In genomic region chr17:25834595-25835222, GRCm38 (mm10) we compare ENCODE assay signal across 8 mouse cellular contexts. TPM values are rescaled to one million over a fixed set of nuclear protein-coding genes. Genes with fewer than 3 reads are reported as not detected.
A peak's percentile ranks its signal among the peaks of the same experiment; 100 is the strongest.
DNase-seq lines count a peak whose midpoint lies in the region; ATAC-seq and TF ChIP-seq lines count a peak whose summit lies in the region.

No protein-coding gene starts in this region.

- DNase-seq in liver, adult 2 months (ENCODE audit: extremely low read depth, low read depth, low spot score), result no peak
- no peak for DNase-seq in liver
- DNase-seq in gastrocnemius, postnatal 36 days, result no peak
- no peak for DNase-seq in spleen, postnatal 14 days (ENCODE audit: low spot score in 2 of 2)

- H3K9ac ChIP-seq in liver, adult 2 months (ENCODE audit: low read depth, low read length), result peak overlapping the region; percentile 64
- H3K9ac ChIP-seq in forebrain, embryonic 15.5 days (replicated peaks), result peak overlapping the region; percentile 68; the same call in 1 of the 2 replicates
- H3K9ac ChIP-seq in limb, embryonic 13.5 days, result peak overlapping the region; percentile 75
- peak overlapping the region; percentile 74; the same call in 1 of the 2 replicates for H3K9ac ChIP-seq in stomach, embryonic 14.5 days (replicated peaks; ENCODE audit: low read depth, low read length)

- peaks cover 62% of the 10 kb centered on the region for H3K4me1 ChIP-seq in liver, adult 2 months (ENCODE audit: control insufficient read depth, insufficient read depth, low read length)
- peaks cover 78% of the 10 kb centered on the region for H3K4me1 ChIP-seq in forebrain, embryonic 15.5 days
- H3K4me1 ChIP-seq in limb, embryonic 13.5 days, result peaks cover 68% of the 10 kb centered on the region
- peaks cover 52% of the 10 kb centered on the region for H3K4me1 ChIP-seq in stomach, embryonic 14.5 days (ENCODE audit: control insufficient read depth, insufficient read depth, low read length)

- H3K27me3 ChIP-seq in liver, adult 2 months (ENCODE audit: control insufficient read depth, insufficient read depth, low read length), result no peaks in the 10 kb centered on the region
- H3K27me3 ChIP-seq in forebrain, embryonic 15.5 days, result no peaks in the 10 kb centered on the region
- H3K27me3 ChIP-seq in limb, embryonic 13.5 days, result no peaks in the 10 kb centered on the region
- H3K27me3 ChIP-seq in stomach, embryonic 14.5 days (ENCODE audit: control insufficient read depth, insufficient read depth, low read length), result no peaks in the 10 kb centered on the region

- peaks cover 26% of the 10 kb centered on the region for H3K79me2 ChIP-seq in liver, adult 2 months (ENCODE audit: control insufficient read depth, insufficient read depth, low read length)

- TF ChIP-seq POLR2A in liver, adult 2 months (IDR thresholded peaks at IDR 0.05; ENCODE audit: extremely low read depth, insufficient read depth, low read length), result no peak

- H3K27ac ChIP-seq in liver, adult 2 months (replicated peaks; ENCODE audit: insufficient read depth, low read depth, low read length), result peak overlapping the region; percentile 97
- no peak overlapping the region for H3K27ac ChIP-seq in forebrain, embryonic 15.5 days (replicated peaks)
- no peak overlapping the region for H3K27ac ChIP-seq in limb, embryonic 13.5 days
- H3K27ac ChIP-seq in stomach, embryonic 14.5 days (ENCODE audit: low read length), result no peak overlapping the region

- no peaks in the 10 kb centered on the region for H3K9me3 ChIP-seq in forebrain, embryonic 15.5 days
- no peaks in the 10 kb centered on the region for H3K9me3 ChIP-seq in limb, embryonic 13.5 days
- no peaks in the 10 kb centered on the region for H3K9me3 ChIP-seq in stomach, embryonic 14.5 days (ENCODE audit: control insufficient read depth, low read depth, low read length)

- no peak for TF ChIP-seq CTCF in liver, adult 2 months (IDR thresholded peaks at IDR 0.05; ENCODE audit: low read depth, low read length)

- 52% methylated on average over 12 of the region's 12 CpGs for WGBS in liver, adult 2 months
- 88% methylated on average over 12 of the region's 12 CpGs for WGBS in forebrain, embryonic 15.5 days
- 87% methylated on average over 12 of the region's 12 CpGs for WGBS in limb, embryonic 13.5 days
- WGBS in stomach, embryonic 14.5 days, result 77% methylated on average over 12 of the region's 12 CpGs

- peak overlapping the region; percentile 87 for H3K4me2 ChIP-seq in forebrain, embryonic 15.5 days (replicated peaks)
- H3K4me2 ChIP-seq in limb, embryonic 13.5 days (replicated peaks), result peak overlapping the region; percentile 98
- H3K4me2 ChIP-seq in stomach, embryonic 14.5 days (replicated peaks; ENCODE audit: low read depth, low read length), result peak overlapping the region; percentile 99

- no peak for ATAC-seq in forebrain, embryonic 15.5 days (replicated peaks)
- ATAC-seq in limb, embryonic 13.5 days (ENCODE audit: low FRiP score, low read depth), result no peak
- no peak for ATAC-seq in stomach, embryonic 14.5 days (ENCODE audit: insufficient number of reproducible peaks, insufficient read depth, low FRiP score, low read depth)
- ATAC-seq in megakaryocyte progenitor cell, adult 5-6 weeks (replicated peaks; ENCODE audit: poor library complexity), result no peak

- H3K4me3 ChIP-seq in liver, adult 2 months (ENCODE audit: insufficient read depth, low read depth, low read length), result peak overlapping the region; percentile 75
- H3K4me3 ChIP-seq in forebrain, embryonic 15.5 days, result peak overlapping the region; percentile 55
- peak overlapping the region; percentile 88 for H3K4me3 ChIP-seq in limb, embryonic 13.5 days
- H3K4me3 ChIP-seq in stomach, embryonic 14.5 days (ENCODE audit: low read depth, low read length), result peak overlapping the region; percentile 81

- H3K36me3 ChIP-seq in liver, adult 2 months (ENCODE audit: control insufficient read depth, insufficient read depth, low read length), result 0 out of 2 replicates have a peak, but pooled peaks cover 4% of the 10 kb centered on the region
- peaks cover 31% of the 10 kb centered on the region for H3K36me3 ChIP-seq in forebrain, embryonic 15.5 days
- peaks cover 54% of the 10 kb centered on the region for H3K36me3 ChIP-seq in limb, embryonic 13.5 days
- peaks cover 40% of the 10 kb centered on the region for H3K36me3 ChIP-seq in stomach, embryonic 14.5 days (ENCODE audit: control insufficient read depth, insufficient read depth, low read length)

- intact Hi-C loops in gastrocnemius, postnatal 36 days (cut with DNase I), result no loop called here

RNA-seq across cellular contexts. Expression of gene Stub1, which starts 1.5 kb away (rescaled TPM):
- 50.4 and 55.3 TPM in 2 replicates for total RNA-seq in liver, adult 2 months (2014; rRNA removed)
- 81.3 and 94.4 TPM in 2 replicates for polyA plus RNA-seq in liver, adult 2 months (2012; rRNA removed)
- 308 and 313 TPM in 2 replicates for polyA plus RNA-seq in forebrain, embryonic 15.5 days (2015; fragmentation: Nextera tagmentation; extraction: Ambion mirVana)
- 359 and 366 TPM in 2 replicates for polyA plus RNA-seq in limb, embryonic 13.5 days (2015; fragmentation: Nextera tagmentation; extraction: Ambion mirVana)
- 321 and 347 TPM in 2 replicates for polyA plus RNA-seq in stomach, embryonic 14.5 days (2014; fragmentation: Nextera tagmentation; extraction: Ambion mirVana)
- 10 to 100 TPM; 85.4 to 86.0 TPM for total RNA-seq in gastrocnemius, postnatal 36 days (2021)
- 66.5 and 73.4 TPM in 2 replicates for total RNA-seq in megakaryocyte progenitor cell, adult 5-6 weeks (2015)
- 99.5 and 106 TPM in 2 replicates for total RNA-seq in megakaryocyte progenitor cell, adult 5-6 weeks (2017)

RNA-seq across cellular contexts. Expression of gene Rhbdl1, which starts 2.4 kb away (rescaled TPM):
- total RNA-seq in liver, adult 2 months (2014; rRNA removed), result 0.40 and 0.74 TPM in 2 replicates
- polyA plus RNA-seq in liver, adult 2 months (2012; rRNA removed), result 3.8 and 5.5 TPM in 2 replicates
- polyA plus RNA-seq in forebrain, embryonic 15.5 days (2015; fragmentation: Nextera tagmentation; extraction: Ambion mirVana), result 29.1 and 30.8 TPM in 2 replicates
- 1.4 and 1.6 TPM in 2 replicates for polyA plus RNA-seq in limb, embryonic 13.5 days (2015; fragmentation: Nextera tagmentation; extraction: Ambion mirVana)
- polyA plus RNA-seq in stomach, embryonic 14.5 days (2014; fragmentation: Nextera tagmentation; extraction: Ambion mirVana), result 2.7 and 3.2 TPM in 2 replicates
- total RNA-seq in gastrocnemius, postnatal 36 days (2021), result 10 to 100 TPM; 23.2 to 27.7 TPM
- total RNA-seq in megakaryocyte progenitor cell, adult 5-6 weeks (2015), result 1.0 and 1.1 TPM in 2 replicates
- total RNA-seq in megakaryocyte progenitor cell, adult 5-6 weeks (2017), result 2.5 TPM in 1 of 2 replicates, not detected in the other

RNA-seq across cellular contexts. Expression of gene Jmjd8, which starts 6.0 kb away (rescaled TPM):
- 25.6 and 30.5 TPM in 2 replicates for total RNA-seq in liver, adult 2 months (2014; rRNA removed)
- polyA plus RNA-seq in liver, adult 2 months (2012; rRNA removed), result 75.0 and 78.4 TPM in 2 replicates
- 65.9 and 67.0 TPM in 2 replicates for polyA plus RNA-seq in forebrain, embryonic 15.5 days (2015; fragmentation: Nextera tagmentation; extraction: Ambion mirVana)
- 57.9 and 60.7 TPM in 2 replicates for polyA plus RNA-seq in limb, embryonic 13.5 days (2015; fragmentation: Nextera tagmentation; extraction: Ambion mirVana)
- 41.9 and 44.4 TPM in 2 replicates for polyA plus RNA-seq in stomach, embryonic 14.5 days (2014; fragmentation: Nextera tagmentation; extraction: Ambion mirVana)
- 10 to 100 TPM; 13.4 to 13.6 TPM for total RNA-seq in gastrocnemius, postnatal 36 days (2021)
- 12.0 and 15.6 TPM in 2 replicates for total RNA-seq in megakaryocyte progenitor cell, adult 5-6 weeks (2015)
- 19.5 and 22.8 TPM in 2 replicates for total RNA-seq in megakaryocyte progenitor cell, adult 5-6 weeks (2017)

RNA-seq across cellular contexts. Expression of gene Gm20683, which starts 6.9 kb away (rescaled TPM):
- total RNA-seq in liver, adult 2 months (2014; rRNA removed), result 2.7 and 4.8 TPM in 2 replicates
- 19.1 and 26.9 TPM in 2 replicates for polyA plus RNA-seq in liver, adult 2 months (2012; rRNA removed)
- 8.3 and 10.1 TPM in 2 replicates for polyA plus RNA-seq in forebrain, embryonic 15.5 days (2015; fragmentation: Nextera tagmentation; extraction: Ambion mirVana)
- polyA plus RNA-seq in limb, embryonic 13.5 days (2015; fragmentation: Nextera tagmentation; extraction: Ambion mirVana), result 1.5 and 1.9 TPM in 2 replicates
- 1.4 and 2.1 TPM in 2 replicates for polyA plus RNA-seq in stomach, embryonic 14.5 days (2014; fragmentation: Nextera tagmentation; extraction: Ambion mirVana)
- total RNA-seq in gastrocnemius, postnatal 36 days (2021), result 10 to 100 TPM; 18.6 to 19.2 TPM
- 0.17 and 0.32 TPM in 2 replicates for total RNA-seq in megakaryocyte progenitor cell, adult 5-6 weeks (2015)
- 0.54 and 0.78 TPM in 2 replicates for total RNA-seq in megakaryocyte progenitor cell, adult 5-6 weeks (2017)

RNA-seq across cellular contexts. Expression of gene Rhot2, which starts 9.9 kb away (rescaled TPM):
- 18.0 and 20.9 TPM in 2 replicates for total RNA-seq in liver, adult 2 months (2014; rRNA removed)
- polyA plus RNA-seq in liver, adult 2 months (2012; rRNA removed), result 63.0 and 71.1 TPM in 2 replicates
- 15.2 and 16.1 TPM in 2 replicates for polyA plus RNA-seq in forebrain, embryonic 15.5 days (2015; fragmentation: Nextera tagmentation; extraction: Ambion mirVana)
- 25.7 and 26.8 TPM in 2 replicates for polyA plus RNA-seq in limb, embryonic 13.5 days (2015; fragmentation: Nextera tagmentation; extraction: Ambion mirVana)
- polyA plus RNA-seq in stomach, embryonic 14.5 days (2014; fragmentation: Nextera tagmentation; extraction: Ambion mirVana), result 11.2 and 13.6 TPM in 2 replicates
- total RNA-seq in gastrocnemius, postnatal 36 days (2021), result 10 to 100 TPM; 63.4 to 68.4 TPM
- total RNA-seq in megakaryocyte progenitor cell, adult 5-6 weeks (2015), result 15.1 and 17.0 TPM in 2 replicates
- total RNA-seq in megakaryocyte progenitor cell, adult 5-6 weeks (2017), result 18.0 and 19.7 TPM in 2 replicates
